Mouse (Mus musculus) lung, adult 18-20 months (tissue): ENCODE measurements at regions not wholly inside any gene's neighbourhood (a gene's known extent, or its start where the extent isn't known, plus 50 kb on each side); places are given as distances from the start of the nearest gene placed in this dataset.

ENCODE experiments used
- DNase-seq, 2 experiments: peaks; one replicate each; pipeline ENCODE4 v3.0.0; 2022; ENCODE audit warnings: mixed read lengths in 2 of 2

- no peak for DNase-seq
These were observed 933.6 kb upstream of the Lcorl start for GRCm38 (mm10) chr5:46791051-46791450.

GRCm38 (mm10) chr5:46790536-46790935 lies 933.1 kb upstream of the Lcorl start:
- DNase-seq: peak; percentile 7 to 15

GRCm38 (mm10) chr5:46787079-46787478 lies 929.7 kb upstream of the Lcorl start:
- DNase-seq: no peak

- DNase-seq: no peak
These were observed 898.7 kb upstream of the Lcorl start for GRCm38 (mm10) chr5:46756094-46756493.

GRCm38 (mm10) chr5:46740034-46740582 lies 882.7 kb upstream of the Lcorl start:
- no peak for DNase-seq

GRCm38 (mm10) chr5:46732510-46732909 lies 875.1 kb upstream of the Lcorl start:
- no peak for DNase-seq

- no peak for DNase-seq
These were observed 874.6 kb upstream of the Lcorl start for GRCm38 (mm10) chr5:46732025-46732424.

- no peak for DNase-seq
These were observed 873.9 kb upstream of the Lcorl start for GRCm38 (mm10) chr5:46731297-46731696.

GRCm38 (mm10) chr5:46709596-46709995 lies 852.2 kb upstream of the Lcorl start:
- no peak for DNase-seq

GRCm38 (mm10) chr5:46707845-46708244 lies 850.4 kb upstream of the Lcorl start:
- DNase-seq: no peak

GRCm38 (mm10) chr5:46707021-46707420 lies 849.6 kb upstream of the Lcorl start:
- no peak for DNase-seq

- DNase-seq: no peak
These were observed 820.6 kb upstream of the Lcorl start for GRCm38 (mm10) chr5:46678007-46678406.

- DNase-seq: no peak
These were observed 817.5 kb upstream of the Lcorl start for GRCm38 (mm10) chr5:46674810-46675502.

- no peak for DNase-seq
These were observed 816.0 kb upstream of the Lcorl start for GRCm38 (mm10) chr5:46673413-46673812.

- DNase-seq: no peak
These were observed 813.1 kb upstream of the Lcorl start for GRCm38 (mm10) chr5:46670484-46670883.

- no peak for DNase-seq
These were observed 808.8 kb upstream of the Lcorl start for GRCm38 (mm10) chr5:46666250-46666649.

GRCm38 (mm10) chr5:46657065-46657464 lies 799.6 kb upstream of the Lcorl start:
- DNase-seq: no peak

- DNase-seq: no peak
These were observed 796.8 kb upstream of the Lcorl start for GRCm38 (mm10) chr5:46654189-46654588.

- DNase-seq: no peak
These were observed 785.6 kb upstream of the Lcorl start for GRCm38 (mm10) chr5:46643009-46643408.

GRCm38 (mm10) chr5:46635116-46635668 lies 777.8 kb upstream of the Lcorl start:
- DNase-seq: no peak
